Mouse (Mus musculus) yolk sac, embryonic 10.5 days (tissue): Measurements from ENCODE around the gene Adamts6.

Source experiments
- DNase-seq: peaks from one replicate; pipeline ENCODE4 v3.0.0-alpha.2; 2017; ENCODE audit warnings: low spot score

Adamts6 gene

GRCm38 (mm10) chr13:104287366-104288225 lies at the start of gene Adamts6:
TSS of gene Adamts6 (plus strand) at chr13:104287835.
- peak; percentile 21 for DNase-seq

GRCm38 (mm10) chr13:104258997-104259396 lies 28.6 kb upstream of the Adamts6 start:
- DNase-seq = no peak

- peak; percentile 3 for DNase-seq
Measured at GRCm38 (mm10) chr13:104285031-104285431, 2.6 kb upstream of the Adamts6 start.

DNA sequence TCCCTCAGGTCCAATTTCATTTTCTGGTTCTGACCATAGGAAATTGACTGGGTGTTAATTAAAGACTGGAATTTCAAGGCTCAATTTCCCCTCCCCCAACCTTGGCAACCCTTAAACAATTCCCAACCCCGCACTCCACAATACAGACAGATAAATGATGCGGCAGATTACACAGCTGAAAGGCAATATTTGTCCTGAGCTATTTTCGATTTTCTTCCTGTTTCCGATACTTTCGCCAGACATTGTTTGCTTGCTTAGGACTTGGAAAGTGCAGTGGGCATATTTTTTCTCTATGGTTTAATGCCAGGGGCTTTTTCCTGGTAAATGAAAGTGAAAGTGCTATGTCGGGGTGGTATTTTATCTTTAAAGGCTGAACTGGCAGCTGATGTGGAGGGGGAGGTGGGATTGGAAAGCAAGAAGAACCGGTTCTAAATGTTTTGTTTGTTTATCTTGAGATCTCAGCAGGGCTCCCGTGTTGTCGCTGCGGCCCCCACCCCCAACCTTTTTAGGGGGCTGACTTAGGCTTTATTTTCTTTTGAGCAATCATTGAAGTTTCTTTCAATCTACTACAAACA lies 1.8 kb upstream of the Adamts6 start:
- peak; percentile 32 for DNase-seq

DNA sequence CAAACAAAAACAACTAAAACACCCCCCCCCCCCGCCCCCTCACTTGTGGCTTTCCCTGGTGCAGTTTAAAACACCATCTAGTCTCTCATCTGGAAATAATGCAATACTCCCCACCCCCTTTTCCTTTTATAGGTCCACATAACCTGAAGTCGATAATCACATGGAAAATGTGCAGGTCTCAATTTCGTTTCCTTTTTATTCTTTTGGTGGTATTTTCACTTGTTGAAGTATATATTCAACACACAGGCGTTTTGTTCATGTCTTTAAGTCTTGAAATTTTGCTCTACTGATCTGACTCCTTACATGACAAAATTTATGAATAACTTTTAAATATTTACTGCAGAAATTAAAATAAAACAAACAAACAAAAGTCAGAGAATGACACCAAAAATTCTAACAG lies 1.3 kb upstream of the Adamts6 start:
- no peak for DNase-seq

DNA sequence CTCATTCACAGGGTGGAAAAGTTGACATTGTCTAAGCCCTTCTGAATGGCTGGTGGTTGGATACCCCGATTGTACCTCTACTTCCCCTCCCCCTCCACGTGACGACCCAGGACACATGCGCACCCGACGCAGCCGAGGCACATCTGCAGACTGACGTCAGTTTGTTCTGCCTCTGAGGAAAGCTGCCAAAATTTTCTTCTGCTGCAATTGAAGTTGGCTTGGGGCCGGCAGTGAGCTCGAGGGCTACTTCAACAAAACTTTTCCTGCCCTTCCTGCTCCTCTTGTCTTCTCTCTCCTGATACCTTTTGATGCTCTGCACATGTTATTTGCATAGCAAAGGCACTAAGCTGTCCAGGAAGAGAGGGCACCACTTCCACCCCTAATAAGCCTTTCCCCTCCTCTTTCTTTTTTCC lies 732 bp upstream of the Adamts6 start:
- peak; percentile 87 for DNase-seq

DNA sequence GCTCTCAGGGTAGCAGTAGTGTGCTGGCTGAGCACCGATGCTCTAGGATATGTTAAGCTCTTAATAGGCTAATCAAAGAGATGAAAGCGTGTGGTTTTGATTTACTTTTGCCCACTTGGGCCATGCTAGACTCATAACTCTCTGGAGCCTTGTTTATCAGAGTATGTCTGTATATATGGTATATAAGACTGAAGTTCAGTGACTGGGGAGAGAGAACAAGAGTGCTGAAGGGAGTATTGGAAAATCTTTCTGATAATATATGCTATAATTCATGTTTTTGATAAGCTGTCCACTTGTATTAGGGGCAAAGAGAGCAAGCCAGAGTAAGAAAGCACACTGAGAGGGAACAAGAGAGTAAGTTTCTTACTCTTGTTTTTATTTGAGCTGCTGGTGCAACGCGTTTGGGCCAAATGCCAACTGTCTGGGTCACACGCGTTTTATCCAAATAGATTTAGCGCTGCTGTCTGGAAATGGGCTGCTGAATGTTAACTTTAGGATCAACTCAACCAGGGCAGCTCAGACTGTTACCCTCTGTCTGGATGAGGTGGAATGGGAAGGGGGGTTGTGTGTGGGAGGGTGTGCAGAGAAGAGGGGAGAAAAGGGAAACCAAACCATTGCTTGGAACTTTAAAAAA lies 708 bp downstream of the Adamts6 start:
- DNase-seq = peak; percentile 54

GRCm38 (mm10) chr13:104289176-104289575 lies 1.5 kb downstream of the Adamts6 start:
- no peak for DNase-seq

DNA sequence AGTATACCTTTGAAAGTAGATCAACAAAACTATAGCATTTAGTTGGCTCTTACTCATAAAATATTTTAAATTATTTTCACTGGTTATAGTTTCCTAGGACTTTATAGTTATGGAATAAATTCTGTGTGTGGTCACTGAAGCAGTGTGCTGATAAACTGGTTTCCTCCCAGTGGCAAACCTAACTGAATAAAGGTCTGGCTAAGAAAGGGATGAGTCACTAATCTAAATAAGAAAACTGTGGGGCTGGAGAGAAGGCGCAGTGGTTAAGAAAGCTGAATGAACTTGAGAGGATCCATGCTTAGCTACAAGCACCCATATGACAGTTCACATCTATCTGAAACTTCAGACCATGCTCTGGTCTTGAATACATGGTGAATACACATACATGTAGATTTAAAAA lies 7.8 kb downstream of the Adamts6 start:
- no peak for DNase-seq

- no peak for DNase-seq
Measured at GRCm38 (mm10) chr13:104329336-104329735, 41.7 kb downstream of the Adamts6 start.

DNA sequence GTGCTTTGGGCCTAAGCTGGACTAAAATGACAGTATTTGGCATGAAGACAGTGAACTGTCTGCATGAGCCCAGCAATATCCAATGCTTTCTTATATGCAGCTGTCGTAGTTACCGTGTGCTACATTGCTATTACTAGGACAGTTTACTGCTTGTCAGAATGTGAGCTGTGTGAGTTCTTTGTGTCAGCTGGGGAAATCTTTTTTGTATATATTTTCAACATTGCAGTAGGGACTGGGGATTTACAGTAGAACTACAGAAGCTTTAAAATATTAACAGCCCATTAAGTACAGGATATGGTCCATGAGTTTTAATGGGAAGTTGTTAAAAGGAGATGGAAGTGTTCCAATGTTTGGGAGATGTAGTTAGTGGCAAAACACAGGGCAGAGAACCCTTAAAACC lies 42.1 kb downstream of the Adamts6 start:
- DNase-seq = no peak

GRCm38 (mm10) chr13:104352590-104352989 lies 65.0 kb downstream of the Adamts6 start:
- no peak for DNase-seq

GRCm38 (mm10) chr13:104393427-104394356 lies 106.1 kb downstream of the Adamts6 start:
- DNase-seq = no peak

GRCm38 (mm10) chr13:104397814-104398213 lies 110.2 kb downstream of the Adamts6 start:
- no peak for DNase-seq

- no peak for DNase-seq
Measured at GRCm38 (mm10) chr13:104432734-104433133, 145.1 kb downstream of the Adamts6 start.

DNA sequence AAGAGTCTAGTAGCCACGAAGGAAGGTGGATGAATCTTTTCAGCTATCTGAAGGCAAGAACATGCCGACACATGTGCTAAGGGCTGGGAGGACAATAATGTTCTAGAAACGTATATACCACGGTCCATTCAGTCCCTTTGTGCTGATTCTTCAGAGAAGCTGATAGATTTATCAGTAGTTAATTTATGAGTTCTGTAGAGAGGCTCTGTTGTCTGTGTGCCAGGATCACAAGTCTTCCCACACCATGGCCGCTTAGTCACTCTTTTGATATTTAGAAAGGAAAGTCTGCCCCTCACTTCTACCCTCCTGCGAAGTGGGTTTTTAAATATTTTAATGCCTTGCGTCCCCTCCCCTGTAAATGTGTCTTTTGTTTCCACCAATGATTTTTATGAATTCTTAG lies 154.9 kb downstream of the Adamts6 start:
- DNase-seq = no peak

DNA sequence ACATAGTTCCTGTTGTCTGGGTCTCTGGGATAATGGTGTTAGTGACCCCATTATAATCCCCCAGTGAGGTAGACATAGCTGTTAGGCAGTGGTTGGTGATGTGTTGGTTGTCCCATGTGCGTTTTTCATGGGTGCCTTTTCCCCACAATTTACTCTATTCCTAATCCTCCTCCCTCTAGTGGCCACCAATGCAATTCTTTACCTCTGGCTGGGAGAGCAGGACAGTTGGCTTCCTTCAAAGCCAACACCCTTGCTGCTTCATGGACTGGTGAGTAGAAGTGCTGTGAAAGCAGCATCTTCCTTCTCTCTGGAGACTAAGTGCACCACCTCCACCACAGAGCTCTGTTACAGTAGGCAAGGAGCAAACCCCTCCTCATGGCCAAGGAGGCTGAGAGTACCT lies 157.8 kb downstream of the Adamts6 start:
- no peak for DNase-seq

DNA sequence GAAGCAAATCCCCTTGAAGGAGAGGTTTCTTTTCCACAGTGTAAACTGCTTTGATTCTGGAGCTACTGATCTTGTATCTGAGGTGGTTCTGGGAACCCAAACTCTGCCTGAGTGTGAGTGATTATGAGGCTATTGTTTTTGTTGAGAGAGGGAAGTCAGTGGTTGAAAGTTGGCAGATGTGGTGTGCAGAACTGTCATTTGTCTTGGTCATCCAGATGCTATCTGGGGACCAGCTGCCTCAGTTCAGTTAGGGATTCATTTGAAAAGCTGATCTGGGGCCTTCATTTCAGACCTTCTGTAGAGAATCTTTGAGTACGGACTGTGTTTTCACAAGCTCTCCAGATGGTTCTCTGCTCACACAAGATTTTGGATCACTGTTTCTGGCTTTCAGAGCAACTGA lies 159.3 kb downstream of the Adamts6 start:
- no peak for DNase-seq

DNA sequence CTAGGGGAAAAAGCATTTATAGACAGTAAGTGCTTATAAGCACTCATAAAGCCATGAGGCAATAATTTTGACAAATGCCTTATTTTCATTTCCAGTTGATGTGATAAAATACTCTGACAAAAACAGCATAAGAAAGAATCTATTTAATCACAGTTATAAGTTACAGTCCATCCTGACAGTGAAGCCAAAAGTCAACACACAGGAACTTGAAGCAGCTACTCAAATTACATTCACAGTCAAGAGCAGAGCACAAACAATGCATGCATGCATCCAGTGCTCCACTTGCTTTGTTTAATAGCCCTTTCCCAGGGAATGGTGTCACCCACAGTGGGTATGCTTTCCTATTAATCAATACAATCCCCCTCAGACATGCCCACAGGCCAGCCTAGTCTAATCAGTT lies 159.8 kb downstream of the Adamts6 start:
- DNase-seq = no peak

DNA sequence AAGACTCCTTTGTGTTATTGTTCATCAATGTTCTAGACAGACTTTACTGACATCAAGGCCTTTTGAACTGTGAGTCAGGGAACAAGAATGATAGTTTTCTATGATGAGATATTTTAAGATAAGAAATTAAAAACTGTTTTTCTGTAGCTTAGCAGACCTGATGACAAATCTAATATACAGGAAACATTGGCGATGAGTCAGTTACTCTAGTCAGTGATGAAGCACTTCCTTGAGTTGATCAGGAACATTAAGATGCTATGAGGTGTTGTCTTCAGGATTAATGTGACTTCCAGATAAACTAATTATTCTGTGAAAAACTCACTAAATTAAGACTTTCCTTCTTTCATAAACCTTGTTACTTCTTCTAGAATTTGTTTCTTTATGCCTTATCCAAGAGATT lies 160.7 kb downstream of the Adamts6 start:
- DNase-seq = no peak

DNA sequence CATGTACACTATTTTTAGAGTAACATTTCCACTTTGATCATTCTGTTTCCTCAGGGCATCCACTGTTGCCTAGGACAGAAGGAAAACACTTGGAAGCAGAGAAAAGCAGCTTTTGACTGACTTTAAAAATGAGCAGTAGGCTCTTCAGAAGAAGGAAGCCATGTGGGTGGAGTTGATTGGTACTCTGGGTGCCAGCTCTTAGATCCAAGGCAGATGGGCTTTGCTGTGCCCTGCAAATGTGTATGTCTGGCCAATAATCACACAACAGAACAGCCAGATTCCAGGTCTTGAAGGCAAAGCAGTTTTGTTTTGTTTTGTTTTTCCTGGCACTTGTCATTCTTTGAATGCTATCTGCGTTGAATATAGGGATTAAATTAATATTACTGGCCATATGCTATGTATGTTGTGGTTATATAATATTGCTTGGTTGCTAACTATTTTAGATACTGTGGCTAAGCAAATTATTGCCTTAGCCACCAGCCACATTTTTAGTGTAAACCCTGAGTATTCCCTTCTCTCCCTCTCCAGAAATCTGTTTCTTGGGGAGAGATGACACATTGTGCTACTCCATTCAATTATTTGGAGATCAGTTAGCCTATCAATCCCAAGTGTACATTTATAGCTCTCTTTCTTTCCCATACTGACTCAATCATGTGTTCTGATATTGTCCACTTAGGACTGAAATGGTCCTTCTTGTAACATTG lies 165.8 kb downstream of the Adamts6 start:
- no peak for DNase-seq
